Mouse (Mus musculus) T-helper 17 cell (primary cell): ENCODE measurements around the gene Tas2r122.
"Not testable (repeated sequence)": the region's sequence is repeated elsewhere in the genome, so short reads cannot be mapped to it uniquely, and the experiment has no call there.

Experiments used
- in situ Hi-C, 2 experiments: fragments of 300-600 bp; cut with MboI, MseI; formaldehyde crosslinking; loops; 1 replicate in 1 of 2; 2 replicates in 1 of 2; pipeline ENCODE4 v1.15.1; 2025; ENCODE audit warnings: high pct_unique_total_duplicates in 2 of 2

Gene Tas2r122

DNA sequence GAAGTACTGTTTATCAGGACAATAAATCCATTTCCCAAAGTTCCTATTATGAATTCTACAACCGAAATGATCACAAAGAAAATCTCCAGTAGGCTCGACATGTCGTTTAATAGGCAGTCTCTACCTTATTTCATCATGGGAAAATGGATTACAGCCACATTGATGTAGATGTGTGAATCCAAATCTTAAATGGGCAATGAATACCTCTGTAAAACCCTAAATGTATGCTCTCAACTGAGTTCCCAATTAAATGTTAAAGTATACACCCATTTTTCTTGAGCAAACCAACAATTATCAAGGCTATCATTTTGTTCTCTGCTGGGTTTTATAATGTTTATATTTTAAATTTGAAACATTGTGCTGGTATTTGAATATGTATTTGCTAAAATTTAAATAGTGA, at the start of gene Tas2r122:
Tas2r122 (minus strand) TSS at position 101 of the 400 bp plus-strand sequence.
- in situ Hi-C loops, result no loop called here

DNA sequence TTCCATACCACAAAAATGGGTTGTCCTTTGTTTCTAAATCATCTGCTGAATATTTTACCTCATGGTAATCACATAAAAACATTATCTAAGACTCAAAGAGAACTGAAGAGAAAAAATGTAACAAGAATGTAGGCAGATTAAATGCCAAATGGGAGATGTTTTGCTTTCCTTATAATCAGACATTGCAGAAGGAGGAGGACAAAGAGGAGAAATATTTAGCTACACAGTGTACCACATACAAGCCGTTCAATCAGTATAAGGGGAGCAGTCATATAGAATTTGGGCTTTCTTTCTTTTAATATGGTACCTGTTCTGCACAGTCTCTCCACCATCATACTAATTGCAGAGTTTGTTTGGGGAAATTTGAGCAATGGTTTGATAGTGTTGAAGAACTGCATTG, 42.7 kb upstream of the Tas2r122 start, which contains the start of gene Tas2r124:
Tas2r124 (plus strand) TSS at position 301 of the 400 bp plus-strand sequence.
- in situ Hi-C loops, result no loop called here

DNA sequence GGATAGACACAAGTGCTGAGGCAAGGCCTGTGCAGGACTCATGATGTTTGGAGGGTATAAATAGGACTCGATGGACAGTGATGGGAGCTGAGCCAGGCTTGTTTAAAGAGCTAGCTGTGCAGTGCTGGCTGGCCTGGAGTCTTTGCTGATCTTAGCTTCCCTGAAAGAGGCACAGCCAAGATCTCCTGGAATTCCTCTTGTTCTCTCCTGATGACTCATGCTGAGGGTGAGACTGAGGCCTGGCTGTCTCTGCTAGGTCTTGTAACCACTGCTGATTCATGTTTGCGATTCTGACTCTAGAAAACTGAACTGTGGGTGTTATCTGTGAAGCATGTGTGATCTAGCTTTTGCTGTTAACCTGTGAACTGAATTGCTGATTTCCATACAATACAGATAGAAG, 38.5 kb upstream of the Tas2r122 start:
- in situ Hi-C loops, result no loop called here

DNA sequence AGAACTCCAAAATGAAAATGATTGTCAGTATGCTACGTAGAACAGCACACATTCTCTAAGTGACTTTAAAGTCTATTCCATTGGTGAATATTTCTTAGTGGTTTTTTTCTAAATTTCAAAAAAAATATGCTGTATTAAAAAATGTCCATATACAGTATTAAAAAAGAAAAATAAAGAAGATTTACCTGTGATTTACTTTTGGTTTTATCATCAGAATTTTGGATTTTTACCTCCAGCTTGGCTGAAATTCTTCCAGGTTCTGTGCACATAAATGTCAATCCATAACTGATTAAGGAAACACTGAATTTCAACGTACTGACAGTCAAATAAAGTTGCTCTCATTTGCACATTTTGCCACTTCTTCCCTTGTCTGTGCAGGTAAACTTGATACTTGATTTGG, 26.2 kb upstream of the Tas2r122 start, which contains the start of gene Tas2r115:
Tas2r115 (minus strand) TSS at position 101 of the 400 bp plus-strand sequence.
- in situ Hi-C loops, result no loop called here

DNA sequence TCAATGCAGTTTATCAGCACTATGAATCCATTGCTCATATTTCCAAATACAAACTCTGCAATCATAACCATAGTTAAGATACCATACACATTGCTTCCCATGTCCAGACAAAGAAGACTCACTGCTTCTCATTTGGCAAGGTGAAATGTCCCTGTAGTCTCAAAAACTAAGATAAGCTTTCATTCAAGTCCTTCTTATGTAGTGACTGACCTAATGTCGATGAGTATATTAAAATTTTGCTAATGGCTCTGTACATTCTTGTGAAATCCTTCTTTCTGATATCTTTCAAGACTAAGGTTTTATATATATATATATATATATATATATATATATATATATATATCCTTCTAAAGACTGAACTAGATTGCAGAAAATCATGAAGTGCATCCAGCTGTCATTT, 10.8 kb downstream of the Tas2r122 start, which contains the start of gene Tas2r121:
Tas2r121 (minus strand) TSS at position 101 of the 400 bp plus-strand sequence.
- in situ Hi-C loops, result no loop called here

DNA sequence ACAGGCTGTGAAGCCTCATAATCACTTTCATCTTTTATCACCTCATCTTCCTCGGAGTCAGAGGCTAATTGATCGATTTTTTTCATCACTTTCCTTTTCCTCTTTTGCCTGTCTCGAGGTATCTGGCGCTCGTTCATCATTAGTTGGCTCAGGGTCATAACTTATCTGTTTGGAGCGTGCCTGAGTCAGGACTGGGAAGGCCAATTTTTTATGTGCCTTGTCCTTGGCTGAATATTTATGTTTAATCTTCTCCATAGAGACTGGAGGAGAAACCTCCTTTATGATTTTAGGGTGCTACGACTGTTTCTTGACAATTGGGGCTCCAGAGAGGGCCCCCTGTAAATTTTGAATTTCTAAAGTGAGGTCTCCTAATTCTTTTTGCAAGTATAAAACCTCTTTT, 20.1 kb downstream of the Tas2r122 start:
- in situ Hi-C loops, result not testable (repeated sequence)
